Mouse (Mus musculus) ES-Bruce4 (cell line): ENCODE measurements around the gene Atg13.

Source experiments
- CTCF ChIP-seq: IDR thresholded peaks from one replicate; pipeline ENCODE4 v1.8.1; 2011; ENCODE audit warnings: low read depth, low read length
- EP300 ChIP-seq: IDR thresholded peaks from 2 replicates; pipeline ENCODE4 v1.6.1; 2011; ENCODE audit warnings: low read depth, low read length; ENCODE audit not compliant: insufficient read depth
- POLR2A ChIP-seq: IDR thresholded peaks from one replicate; pipeline ENCODE4 v1.8.1; 2011; ENCODE audit warnings: low read length; ENCODE audit not compliant: insufficient read depth

- TF ChIP-seq CTCF (no peak), POLR2A (no peak), EP300 (no peak)
Measured at GRCm38 (mm10) chr2:91631826-91632225, 78.5 kb downstream of the Atg13 start.
